ENCODE assay signal across 17 mouse cellular contexts in genomic region chr2:49827756-49828155, GRCm38 (mm10). TPM values are rescaled to one million over a fixed set of nuclear protein-coding genes. Genes with fewer than 3 reads are reported as not detected.
DNase-seq lines count a peak whose midpoint lies in the region; ATAC-seq and TF ChIP-seq lines count a peak whose summit lies in the region.
"Had no signal": no experiment of that assay in that cellular context is flagged by ENCODE, and none has a peak within 500 bp of the region (broad histone marks: within the 10 kb centered on the region; RNA-seq: fewer than 3 reads in every experiment).

No protein-coding gene starts in this region.

- H3K27ac ChIP-seq in lung, postnatal 0 days (ENCODE audit: low read length) = no peak overlapping the region
- H3K27ac ChIP-seq in kidney, adult 2 months (ENCODE audit: insufficient read depth, low read depth, low read length) = no peak overlapping the region
- H3K27ac ChIP-seq: lung, embryonic 15.5 days had no signal

- peak; percentile 26; the same call in 1 of the 2 replicates for ATAC-seq in lung, postnatal 0 days
- no peak for ATAC-seq in cerebellum, adult (ENCODE audit: insufficient number of reproducible peaks, low FRiP score, low TSS enrichment)
- ATAC-seq in monocyte, adult 5-6 weeks (replicated peaks; ENCODE audit: insufficient number of reproducible peaks, low FRiP score, low TSS enrichment, poor library complexity, severe bottlenecking) = no peak

- DNase-seq in lung, postnatal 0 days (ENCODE audit: low spot score) = no peak
- no peak for DNase-seq in lung, postnatal 36 days
- peak; percentile 84 for DNase-seq in kidney, adult 2 months
- DNase-seq in kidney, postnatal 14 days = peak; percentile 73
- no peak for DNase-seq in ovary, adult 18-20 months (ENCODE audit: low spot score)
- DNase-seq: B cell, adult 2 months; cerebellum, adult 9-10 months; embryo, embryonic 11 days; gastrocnemius, postnatal 14 days; layer of hippocampus, postnatal 36 days; left cerebral cortex, postnatal 4 days; right cerebral cortex, postnatal 14 days had no signal

- TF ChIP-seq CTCF in lung, postnatal 0 days (IDR thresholded peaks at IDR 0.05) = no peak
- no peak for TF ChIP-seq CTCF in kidney, adult 2 months (conservative IDR thresholded peaks at IDR 0.05; ENCODE audit: insufficient read depth, insufficient read length, low read depth, low read length)

- no peak overlapping the region for H3K9ac ChIP-seq in lung, postnatal 0 days (replicated peaks; ENCODE audit: low read depth)
- H3K9ac ChIP-seq: lung, embryonic 15.5 days had no signal

- H3K9me3 ChIP-seq in lung, postnatal 0 days (ENCODE audit: low read length) = no peaks in the 10 kb centered on the region
- H3K9me3 ChIP-seq: lung, embryonic 15.5 days; megakaryocyte, embryonic 14.5 days had no signal

- H3K4me3 ChIP-seq in lung, postnatal 0 days (ENCODE audit: low read depth, low read length) = no peak overlapping the region
- H3K4me3 ChIP-seq in kidney, adult 2 months (ENCODE audit: insufficient read depth, low read depth, low read length) = no peak overlapping the region
- H3K4me3 ChIP-seq: lung, embryonic 15.5 days; megakaryocyte, embryonic 14.5 days had no signal

- no peak for TF ChIP-seq EP300 in lung, postnatal 0 days (IDR thresholded peaks at IDR 0.05)

- no peaks in the 10 kb centered on the region for H3K27me3 ChIP-seq in lung, postnatal 0 days (replicated peaks; ENCODE audit: insufficient read depth, low read length)
- H3K27me3 ChIP-seq in kidney, adult 2 months (replicated peaks; ENCODE audit: control insufficient read depth, insufficient read depth, low read length) = no peaks in the 10 kb centered on the region
- H3K27me3 ChIP-seq: lung, embryonic 15.5 days had no signal

- no peak for TF ChIP-seq POLR2A in kidney, adult 2 months (IDR thresholded peaks at IDR 0.05; ENCODE audit: low read depth, low read length)

- no peaks in the 10 kb centered on the region for H3K4me1 ChIP-seq in lung, postnatal 0 days (ENCODE audit: insufficient read depth, low read depth, low read length)
- H3K4me1 ChIP-seq in kidney, adult 2 months (ENCODE audit: control insufficient read depth, insufficient read depth, low read length) = peaks cover 3% of the 10 kb centered on the region; the same call in 1 of the 2 replicates
- H3K4me1 ChIP-seq: lung, embryonic 15.5 days had no signal

- no peaks in the 10 kb centered on the region for H3K36me3 ChIP-seq in lung, postnatal 0 days (ENCODE audit: insufficient read depth, low read length)
- H3K36me3 ChIP-seq in kidney, adult 2 months (ENCODE audit: control insufficient read depth, insufficient read depth, low read length) = no peaks in the 10 kb centered on the region
- H3K36me3 ChIP-seq: lung, embryonic 15.5 days had no signal

- 40% methylated on average over 4 of the region's 4 CpGs for WGBS in lung, postnatal 0 days
- WGBS in kidney, adult 2 months = 11% methylated on average over 4 of the region's 4 CpGs

- no peak overlapping the region for H3K4me2 ChIP-seq in lung, postnatal 0 days (replicated peaks; ENCODE audit: low read depth, low read length)
- H3K4me2 ChIP-seq: lung, embryonic 15.5 days had no signal

RNA-seq across cellular contexts. Expression of gene Lypd6b, which starts 40.3 kb away (rescaled TPM):
- polyA plus RNA-seq in lung, postnatal 0 days (2015; fragmentation: Nextera tagmentation; extraction: Ambion mirVana) = 3.9 and 5.0 TPM in 2 replicates
- 1.5 and 1.9 TPM in 2 replicates for polyA plus RNA-seq in kidney, adult 2 months (2012; rRNA removed)
- total RNA-seq in monocyte, adult 5-6 weeks (2017) = 0.68 to 1.5 TPM in 2 of 3 replicates, not detected in the other
- total RNA-seq: gastrocnemius, postnatal 14 days; liver, adult 2 months had no signal
- polyA plus RNA-seq: liver, adult 2 months had no signal

Comparison
In these comparisons a context has a peak if more than half of its experiments do, and no peak if none do; other contexts are left out.
1. DNase-seq: peak in kidney, adult 2 months (single experiment) and kidney, postnatal 14 days (single experiment); none in lung, postnatal 0 days (single experiment), lung, postnatal 36 days (single experiment) and ovary, adult 18-20 months (single experiment).